Mouse (Mus musculus): ENCODE data around the gene Spaca7.
A peak's percentile ranks its signal among the peaks of the same experiment; 100 is the strongest.
"Not testable (repeated sequence)": the region's sequence is repeated elsewhere in the genome, so short reads cannot be mapped to it uniquely, and the experiment has no call there.

Gene Spaca7

GRCm38 (mm10) chr8:12572814-12573534, at the start of gene Spaca7:
Spaca7 (plus strand) TSS chr8:12573029.
- DNase-seq (ENCODE audit: low read depth, low spot score), result no peak

GRCm38 (mm10) chr8:12524279-12524678, 48.5 kb upstream of the Spaca7 start:
- no peak for DNase-seq (ENCODE audit: low read depth, low spot score)

- no peak for DNase-seq (ENCODE audit: low read depth, low spot score)
Measured at GRCm38 (mm10) chr8:12528659-12529058, 44.2 kb upstream of the Spaca7 start.

GRCm38 (mm10) chr8:12535617-12536016, 37.2 kb upstream of the Spaca7 start:
- no peak for DNase-seq (ENCODE audit: low read depth, low spot score)

- no peak for DNase-seq (ENCODE audit: low read depth, low spot score)
Measured at GRCm38 (mm10) chr8:12536306-12536705, 36.5 kb upstream of the Spaca7 start.

- no peak for DNase-seq (ENCODE audit: low read depth, low spot score)
Measured at GRCm38 (mm10) chr8:12545236-12545635, 27.6 kb upstream of the Spaca7 start.

- no peak for DNase-seq (ENCODE audit: low read depth, low spot score)
Measured at GRCm38 (mm10) chr8:12545671-12546070, 27.2 kb upstream of the Spaca7 start.

GRCm38 (mm10) chr8:12547466-12548220, 25.2 kb upstream of the Spaca7 start:
- no peak for DNase-seq (ENCODE audit: low read depth, low spot score)

- no peak for DNase-seq (ENCODE audit: low read depth, low spot score)
Measured at GRCm38 (mm10) chr8:12548255-12548654, 24.6 kb upstream of the Spaca7 start.

- DNase-seq (ENCODE audit: low read depth, low spot score), result no peak
Measured at GRCm38 (mm10) chr8:12548680-12549079, 24.1 kb upstream of the Spaca7 start.

GRCm38 (mm10) chr8:12555515-12556145, 17.2 kb upstream of the Spaca7 start:
- no peak for DNase-seq (ENCODE audit: low read depth, low spot score)

GRCm38 (mm10) chr8:12558786-12559185, 14.0 kb upstream of the Spaca7 start:
- DNase-seq (ENCODE audit: low read depth, low spot score), result no peak

- peak; percentile 50 for DNase-seq (ENCODE audit: low read depth, low spot score)
Measured at GRCm38 (mm10) chr8:12561403-12561960, 11.3 kb upstream of the Spaca7 start.

GRCm38 (mm10) chr8:12564307-12564706, 8.5 kb upstream of the Spaca7 start:
- no peak for DNase-seq (ENCODE audit: low read depth, low spot score)

GRCm38 (mm10) chr8:12565488-12565887, 7.3 kb upstream of the Spaca7 start:
- no peak for DNase-seq (ENCODE audit: low read depth, low spot score)

- no peak for DNase-seq (ENCODE audit: low read depth, low spot score)
Measured at GRCm38 (mm10) chr8:12566509-12566908, 6.3 kb upstream of the Spaca7 start.

GRCm38 (mm10) chr8:12576003-12576402, 3.2 kb downstream of the Spaca7 start:
- DNase-seq (ENCODE audit: low read depth, low spot score), result no peak

GRCm38 (mm10) chr8:12576739-12577138, 3.9 kb downstream of the Spaca7 start:
- DNase-seq (ENCODE audit: low read depth, low spot score), result no peak

- not testable (repeated sequence) for DNase-seq (ENCODE audit: low read depth, low spot score)
Measured at GRCm38 (mm10) chr8:12579339-12579999, 6.6 kb downstream of the Spaca7 start.

GRCm38 (mm10) chr8:12583785-12584184, 11.0 kb downstream of the Spaca7 start:
- no peak for DNase-seq (ENCODE audit: low read depth, low spot score)

- peak; percentile 54 for DNase-seq (ENCODE audit: low read depth, low spot score)
Measured at GRCm38 (mm10) chr8:12607223-12607622, 34.4 kb downstream of the Spaca7 start.

GRCm38 (mm10) chr8:12608810-12609209, 36.0 kb downstream of the Spaca7 start:
- DNase-seq (ENCODE audit: low read depth, low spot score), result no peak

Data from WW6 (cell line).